Mouse (Mus musculus): ENCODE data around the gene Ldhb. TPM values are rescaled to one million over a fixed set of nuclear protein-coding genes. Genes with fewer than 3 reads are reported as not detected.
A peak's percentile ranks its signal among the peaks of the same experiment; 100 is the strongest.
"Not testable (repeated sequence)": the region's sequence is repeated elsewhere in the genome, so short reads cannot be mapped to it uniquely, and the experiment has no call there.

The Ldhb gene
- polyA plus RNA-seq, 1 experiment from 2014 or later, result 39.5 TPM

DNA sequence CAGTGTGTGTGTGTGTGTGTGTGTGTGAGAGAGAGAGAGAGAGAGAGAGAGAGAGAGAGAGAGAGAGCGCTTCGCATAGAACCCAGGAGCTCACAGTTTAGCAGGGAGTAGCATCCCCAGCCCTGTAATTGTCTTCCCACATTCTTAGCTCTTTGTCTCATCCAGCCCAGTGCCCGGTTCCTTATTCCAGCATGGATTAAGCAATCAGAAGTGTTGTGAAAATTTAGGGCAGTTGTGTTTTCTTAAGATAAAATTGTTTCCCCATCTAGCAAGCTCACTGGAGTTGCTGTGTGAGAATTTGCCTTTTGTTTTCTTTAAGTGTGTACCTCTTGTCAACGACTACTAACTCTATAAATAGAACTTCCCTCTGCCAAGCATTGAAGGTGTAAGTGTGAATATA is 906 bp upstream of the Ldhb start:
- H3K9ac ChIP-seq (ENCODE audit: low read depth, low read length), result no peak overlapping the region
- H3K4me1 ChIP-seq (replicated peaks; ENCODE audit: control insufficient read depth, insufficient read depth, low read length), result peaks cover 3% of the 10 kb centered on the region; the same call in 1 of the 2 replicates
- ATAC-seq, result no peak
- H3K9me3 ChIP-seq (ENCODE audit: control insufficient read depth), result no peaks in the 10 kb centered on the region
- no peak for TF ChIP-seq CTCF (IDR thresholded peaks at IDR 0.05; ENCODE audit: low read depth)
- no peaks in the 10 kb centered on the region for H3K36me3 ChIP-seq (ENCODE audit: control insufficient read depth, insufficient read depth)
- no peak overlapping the region for H3K4me2 ChIP-seq (replicated peaks; ENCODE audit: low read depth)
- H3K27me3 ChIP-seq (replicated peaks; ENCODE audit: control insufficient read depth, insufficient read depth, low read length), result peaks cover 10% of the 10 kb centered on the region; the same call in 1 of the 2 replicates
- H3K27ac ChIP-seq (ENCODE audit: low read depth, low read length), result no peak overlapping the region
- no peak overlapping the region for H3K4me3 ChIP-seq (ENCODE audit: low read depth, low read length)
- 66% methylated on average over 4 of the region's 4 CpGs for WGBS

DNA sequence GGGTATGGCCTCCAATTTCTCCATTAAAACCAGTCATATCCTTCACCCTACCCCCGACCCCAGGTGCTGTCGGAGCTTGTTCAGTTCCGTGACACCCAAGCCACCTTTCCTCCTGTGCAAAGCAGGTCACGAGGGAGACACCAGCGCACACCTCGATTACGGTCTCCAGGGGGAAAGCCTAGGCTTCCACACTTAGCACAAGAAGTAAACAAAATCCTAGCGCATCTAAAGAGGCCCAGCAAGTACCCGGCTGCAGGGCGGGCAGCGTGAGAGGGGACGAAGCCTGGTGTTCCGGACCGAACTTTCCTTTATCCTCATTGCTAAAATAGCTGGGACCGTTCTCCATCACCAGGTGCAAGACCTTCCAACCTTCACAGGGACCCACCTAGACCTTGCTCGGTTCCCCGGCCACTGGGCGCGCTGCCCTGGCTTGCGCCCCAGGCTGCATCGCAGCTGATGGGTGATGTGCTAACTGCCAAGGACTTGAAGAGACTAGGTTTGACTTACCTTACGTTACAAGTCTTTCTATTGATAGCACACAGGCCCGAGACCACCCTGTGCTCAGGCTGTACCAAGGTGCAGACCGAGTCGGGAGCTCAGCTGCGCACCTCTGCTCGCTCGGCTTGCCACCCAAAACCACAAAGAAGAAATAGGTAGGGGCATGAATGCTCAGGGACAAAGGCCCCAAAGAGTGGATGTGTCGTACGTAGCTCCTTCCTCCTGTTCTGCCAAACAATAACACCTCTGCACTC is 548 bp downstream of the Ldhb start:
- Histone ChIP-seq H3K27ac (ENCODE audit: low read depth, low read length) (no peak overlapping the region), H3K36me3 (ENCODE audit: control insufficient read depth, insufficient read depth) (no peaks in the 10 kb centered on the region), H3K4me2 (replicated peaks; ENCODE audit: low read depth) (peak overlapping the region; percentile 83), H3K4me1 (replicated peaks; ENCODE audit: control insufficient read depth, insufficient read depth, low read length) (peaks cover 3% of the 10 kb centered on the region; the same call in 1 of the 2 replicates), H3K27me3 (replicated peaks; ENCODE audit: control insufficient read depth, insufficient read depth, low read length) (peaks cover 10% of the 10 kb centered on the region; the same call in 1 of the 2 replicates), H3K9ac (ENCODE audit: low read depth, low read length) (peak overlapping the region; percentile 50), H3K9me3 (ENCODE audit: control insufficient read depth) (no peaks in the 10 kb centered on the region), H3K4me3 (ENCODE audit: low read depth, low read length) (peak overlapping the region; percentile 45)
- WGBS, result 6% methylated on average over 30 of the region's 30 CpGs
- TF ChIP-seq CTCF (IDR thresholded peaks at IDR 0.05; ENCODE audit: low read depth), result no peak
- ATAC-seq, result peak; percentile 29; the same call in 1 of the 2 replicates

DNA sequence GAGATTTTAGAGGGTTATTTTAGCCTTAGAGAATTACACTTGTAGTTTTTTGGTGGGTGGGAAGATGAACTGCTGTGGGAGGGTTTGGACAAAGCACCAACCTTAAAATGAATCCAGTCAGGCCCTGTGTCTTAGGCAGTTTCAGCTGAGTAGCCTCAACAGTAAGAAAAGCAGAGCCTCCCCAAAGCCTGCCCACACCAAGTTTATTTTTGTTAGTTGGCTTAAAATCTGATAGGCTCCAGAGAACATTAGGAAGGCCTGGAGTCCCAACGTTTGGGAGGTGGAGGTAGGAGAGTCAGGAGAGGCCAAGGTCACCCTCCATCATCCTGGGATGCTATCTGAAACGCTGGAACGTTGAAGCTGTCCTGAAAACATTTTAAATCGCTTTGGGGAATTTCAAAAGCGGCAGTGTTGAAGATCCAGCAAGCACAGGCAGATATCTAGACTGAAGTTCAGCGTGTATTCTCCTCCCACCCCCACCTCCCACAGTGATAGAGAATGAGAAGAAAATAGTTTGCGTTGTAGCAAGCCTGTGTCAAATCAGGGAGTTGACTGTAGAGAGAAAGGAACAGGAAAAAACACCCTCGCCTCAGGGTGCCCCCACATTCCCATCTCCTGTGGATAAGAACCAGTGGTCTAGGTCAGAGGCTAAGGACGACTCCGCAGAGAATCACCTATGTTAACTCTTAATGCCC is 1.3 kb downstream of the Ldhb start:
- ATAC-seq, result no peak
- H3K4me1 ChIP-seq (replicated peaks; ENCODE audit: control insufficient read depth, insufficient read depth, low read length), result peaks cover 3% of the 10 kb centered on the region; the same call in 1 of the 2 replicates
- 27% methylated on average over 10 of the region's 10 CpGs for WGBS

DNA sequence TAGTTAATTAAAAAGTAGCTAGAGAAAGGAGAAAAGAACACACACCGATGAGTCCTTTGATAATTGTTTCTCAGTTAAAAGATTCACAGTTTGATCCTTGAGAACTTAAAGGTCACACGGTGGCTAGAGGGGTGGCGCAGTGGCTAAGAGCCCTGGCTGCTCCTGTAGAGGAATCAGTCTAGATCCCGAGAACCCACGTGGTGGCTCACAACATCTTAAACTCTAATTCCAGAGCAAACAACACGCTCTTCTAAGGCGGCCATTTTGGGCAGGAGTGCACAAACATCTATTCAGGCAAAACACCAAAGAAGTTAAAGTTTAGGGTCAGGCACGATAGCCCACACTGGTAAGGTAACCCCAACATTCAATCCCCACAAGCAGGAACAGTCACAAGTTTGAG is 4.2 kb downstream of the Ldhb start:
- no peak for TF ChIP-seq CTCF (IDR thresholded peaks at IDR 0.05; ENCODE audit: low read depth)
- Histone ChIP-seq H3K9ac (ENCODE audit: low read depth, low read length) (no peak overlapping the region), H3K4me1 (replicated peaks; ENCODE audit: control insufficient read depth, insufficient read depth, low read length) (peaks cover 3% of the 10 kb centered on the region; the same call in 1 of the 2 replicates), H3K4me3 (ENCODE audit: low read depth, low read length) (no peak overlapping the region), H3K9me3 (ENCODE audit: control insufficient read depth) (no peaks in the 10 kb centered on the region), H3K27ac (ENCODE audit: low read depth, low read length) (no peak overlapping the region), H3K4me2 (replicated peaks; ENCODE audit: low read depth) (no peak overlapping the region), H3K27me3 (replicated peaks; ENCODE audit: control insufficient read depth, insufficient read depth, low read length) (peaks cover 6% of the 10 kb centered on the region; the same call in 1 of the 2 replicates), H3K36me3 (ENCODE audit: control insufficient read depth, insufficient read depth) (no peaks in the 10 kb centered on the region)
- ATAC-seq, result no peak
- WGBS, result 80% methylated on average over 8 of the region's 8 CpGs

More for the DNA sequence above, 1.3 kb downstream of the Ldhb start:
- H3K27me3 ChIP-seq (replicated peaks; ENCODE audit: control insufficient read depth, insufficient read depth, low read length), result peaks cover 6% of the 10 kb centered on the region; the same call in 1 of the 2 replicates
- no peak overlapping the region for H3K27ac ChIP-seq (ENCODE audit: low read depth, low read length)
- H3K4me3 ChIP-seq (ENCODE audit: low read depth, low read length), result peak overlapping the region; percentile 45
- H3K9me3 ChIP-seq (ENCODE audit: control insufficient read depth), result no peaks in the 10 kb centered on the region
- TF ChIP-seq CTCF (IDR thresholded peaks at IDR 0.05; ENCODE audit: low read depth), result no peak
- H3K36me3 ChIP-seq (ENCODE audit: control insufficient read depth, insufficient read depth), result no peaks in the 10 kb centered on the region
- H3K4me2 ChIP-seq (replicated peaks; ENCODE audit: low read depth), result peak overlapping the region; percentile 83
- H3K9ac ChIP-seq (ENCODE audit: low read depth, low read length), result no peak overlapping the region

DNA sequence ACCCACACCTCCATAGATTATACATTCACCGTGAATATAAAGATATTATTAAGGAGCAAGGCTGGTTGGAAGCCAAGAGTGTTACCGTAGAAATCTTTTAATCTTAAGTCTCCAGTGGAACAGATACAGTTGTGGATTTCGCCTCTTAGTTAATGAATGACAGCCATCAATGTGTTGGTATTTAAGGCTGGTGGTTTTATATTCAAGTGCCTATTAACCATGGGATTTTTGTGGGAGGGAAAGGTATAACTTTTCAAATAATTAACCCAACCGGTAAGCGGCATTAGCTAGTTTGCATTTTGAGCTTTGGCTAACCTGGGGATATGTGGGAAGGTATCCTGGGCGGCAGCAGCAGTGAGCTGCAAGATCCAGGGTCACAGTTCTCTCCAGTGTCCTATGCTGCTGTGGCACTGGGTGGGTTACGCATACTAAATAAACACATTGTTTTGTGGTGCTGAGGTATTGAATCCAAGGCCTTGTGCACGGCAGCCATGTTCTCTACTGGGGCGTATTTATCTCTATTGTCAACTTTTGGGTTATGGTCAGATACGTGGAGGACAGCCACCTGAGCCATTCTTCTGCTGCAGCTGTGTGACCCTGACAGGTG is 5.1 kb downstream of the Ldhb start:
- H3K9ac ChIP-seq (ENCODE audit: low read depth, low read length), result no peak overlapping the region
- H3K4me1 ChIP-seq (replicated peaks; ENCODE audit: control insufficient read depth, insufficient read depth, low read length), result 0 out of 2 replicates have a peak, but pooled peaks cover 3% of the 10 kb centered on the region
- no peaks in the 10 kb centered on the region for H3K9me3 ChIP-seq (ENCODE audit: control insufficient read depth)
- H3K27ac ChIP-seq (ENCODE audit: low read depth, low read length), result no peak overlapping the region
- no peak for ATAC-seq
- no peak overlapping the region for H3K4me2 ChIP-seq (replicated peaks; ENCODE audit: low read depth)
- no peak for TF ChIP-seq CTCF (IDR thresholded peaks at IDR 0.05; ENCODE audit: low read depth)
- 80% methylated on average over 10 of the region's 10 CpGs for WGBS
- H3K36me3 ChIP-seq (ENCODE audit: control insufficient read depth, insufficient read depth), result no peaks in the 10 kb centered on the region
- no peak overlapping the region for H3K4me3 ChIP-seq (ENCODE audit: low read depth, low read length)
- H3K27me3 ChIP-seq (replicated peaks; ENCODE audit: control insufficient read depth, insufficient read depth, low read length), result peaks cover 6% of the 10 kb centered on the region; the same call in 1 of the 2 replicates

DNA sequence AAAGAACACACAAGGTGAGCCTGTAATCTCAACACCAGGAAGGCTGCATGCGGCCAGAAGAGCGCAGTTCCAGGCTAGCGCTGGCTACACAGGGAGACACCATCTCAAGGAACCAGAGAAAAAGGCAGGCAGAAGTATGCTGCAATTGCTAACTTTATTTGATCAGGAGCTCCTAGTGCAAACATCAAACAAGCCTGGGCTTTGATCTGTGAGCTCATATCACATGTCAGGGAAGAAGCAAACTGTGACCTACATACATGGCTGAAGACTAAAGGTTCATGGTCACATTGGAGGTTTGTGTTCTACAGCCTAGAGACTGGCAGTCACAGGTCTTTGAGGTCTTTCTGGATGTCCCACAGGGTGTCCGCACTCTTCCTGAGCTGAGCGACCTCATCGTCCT is 17.6 kb downstream of the Ldhb start:
- not testable (repeated sequence) for H3K4me3 ChIP-seq (ENCODE audit: low read depth, low read length); H3K4me1 ChIP-seq (replicated peaks; ENCODE audit: control insufficient read depth, insufficient read depth, low read length); ATAC-seq; H3K27me3 ChIP-seq (replicated peaks; ENCODE audit: control insufficient read depth, insufficient read depth, low read length); H3K27ac ChIP-seq (ENCODE audit: low read depth, low read length); H3K4me2 ChIP-seq (replicated peaks; ENCODE audit: low read depth); H3K9me3 ChIP-seq (ENCODE audit: control insufficient read depth); H3K36me3 ChIP-seq (ENCODE audit: control insufficient read depth, insufficient read depth); H3K9ac ChIP-seq (ENCODE audit: low read depth, low read length)
- 79% methylated on average over 6 of the region's 6 CpGs for WGBS
